Mouse (Mus musculus) layer of hippocampus, adult 2 months (tissue): ENCODE measurements at regions not wholly inside any gene's neighbourhood (a gene's known extent, or its start where the extent isn't known, plus 50 kb on each side); places are given as distances from the start of the nearest gene placed in this dataset.

Experiments
- DNase-seq, 2 experiments: peaks; one replicate each; pipeline ENCODE4 v3.0.0; 2022; ENCODE audit warnings: low spot score in 2 of 2
- H3K27ac ChIP-seq: fragments of 200-600 bp; 2 replicates; pipeline ENCODE4 v1.8.1; 2022
- H3K4me3 ChIP-seq: fragments of 200-600 bp; 2 replicates; pipeline ENCODE4 v1.8.1; 2022; ENCODE audit warnings: mild to moderate bottlenecking
- CTCF ChIP-seq: fragments of 200-600 bp; conservative IDR thresholded peaks from 2 replicates; pipeline ENCODE4 v1.8.1; 2022; ENCODE audit warnings: antibody characterized with exemption, mild to moderate bottlenecking, moderate library complexity

DNA sequence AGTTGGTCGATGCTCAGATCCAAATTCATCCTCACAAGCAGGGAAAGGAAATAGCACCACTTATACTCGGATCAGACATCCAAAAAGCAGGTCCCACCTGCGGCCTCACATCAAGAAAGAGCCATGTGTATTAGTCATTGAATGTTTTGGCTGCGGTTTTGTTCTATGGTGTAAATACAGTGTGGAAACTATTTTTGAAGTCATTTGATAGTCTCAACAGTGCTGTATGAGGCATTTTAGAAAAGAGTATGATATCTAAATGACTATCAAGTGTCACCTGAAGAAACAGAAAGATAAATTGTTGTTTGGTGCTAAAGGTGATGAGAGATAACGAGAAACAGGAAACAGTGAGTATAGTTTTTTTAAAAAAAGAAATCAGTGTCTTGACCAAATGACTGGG, 74.7 kb downstream of the Cep44 start:
- no peak for TF ChIP-seq CTCF
- H3K27ac ChIP-seq, result no peak overlapping the region
- H3K4me3 ChIP-seq, result no peak overlapping the region
- no peak for DNase-seq

- DNase-seq, result peak; percentile 47 to 65
- no peak overlapping the region for H3K4me3 ChIP-seq
- TF ChIP-seq CTCF, result no peak
- no peak overlapping the region for H3K27ac ChIP-seq
These were observed 75.7 kb downstream of the Cep44 start for GRCm38 (mm10) chr8:56475138-56475537.

- TF ChIP-seq CTCF, result no peak
- no peak for DNase-seq
- Histone ChIP-seq H3K4me3 (no peak overlapping the region), H3K27ac (no peak overlapping the region)
These were observed 76.5 kb downstream of the Cep44 start for GRCm38 (mm10) chr8:56474335-56474734.

DNA sequence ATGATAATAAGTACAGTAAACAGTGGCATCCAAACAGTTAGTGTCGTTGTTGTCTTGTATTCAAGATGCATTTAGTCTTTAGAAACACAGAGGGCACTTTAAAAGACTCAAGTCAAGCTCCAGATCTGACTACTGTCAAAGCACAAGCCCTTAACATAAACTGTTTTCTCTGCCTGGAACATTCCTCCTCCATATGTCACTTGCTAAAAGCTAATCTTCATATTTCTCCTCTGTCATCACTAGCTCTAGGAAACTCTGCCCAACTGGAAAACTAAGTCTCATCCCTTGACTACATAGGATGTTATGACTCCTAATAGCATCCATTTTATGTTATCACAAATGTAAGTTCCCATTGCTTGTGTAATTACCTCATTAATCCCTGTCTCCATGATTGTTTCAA, 85.8 kb downstream of the Cep44 start:
- H3K27ac ChIP-seq, result no peak overlapping the region
- no peak for TF ChIP-seq CTCF
- DNase-seq, result no peak
- no peak overlapping the region for H3K4me3 ChIP-seq

DNA sequence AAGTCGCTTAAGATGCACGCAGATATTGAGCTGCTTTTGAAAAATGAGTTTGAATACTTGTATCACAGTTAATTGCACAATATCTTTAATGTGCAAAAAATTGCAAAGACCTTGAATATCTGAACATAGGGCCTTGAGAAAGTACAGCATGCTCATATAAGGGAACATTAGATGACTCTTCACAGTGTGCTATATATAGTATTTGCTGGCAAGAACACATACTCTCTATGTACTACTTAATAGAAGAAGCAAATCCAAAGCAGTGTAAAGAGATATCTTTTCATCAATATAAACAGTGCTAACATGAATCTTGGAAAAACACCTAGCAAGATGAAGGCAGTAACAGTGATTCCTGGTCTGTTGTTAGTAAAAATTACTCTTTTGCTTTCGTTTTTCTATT, 99.9 kb downstream of the Cep44 start:
- TF ChIP-seq CTCF, result no peak
- DNase-seq, result no peak
- no peak overlapping the region for H3K27ac ChIP-seq
- H3K4me3 ChIP-seq, result no peak overlapping the region

GRCm38 (mm10) chr8:56443676-56444075, 107.2 kb downstream of the Cep44 start:
- Histone ChIP-seq H3K27ac (no peak overlapping the region), H3K4me3 (no peak overlapping the region)
- no peak for TF ChIP-seq CTCF
- DNase-seq, result no peak

GRCm38 (mm10) chr8:56439417-56439816, 111.4 kb downstream of the Cep44 start:
- H3K27ac ChIP-seq, result no peak overlapping the region
- TF ChIP-seq CTCF, result no peak
- no peak for DNase-seq
- no peak overlapping the region for H3K4me3 ChIP-seq

GRCm38 (mm10) chr8:56434826-56435225, 116.0 kb downstream of the Cep44 start:
- no peak overlapping the region for H3K27ac ChIP-seq
- TF ChIP-seq CTCF, result no peak

GRCm38 (mm10) chr8:56412026-56412425, 117.6 kb downstream of the Hpgd start:
- Histone ChIP-seq H3K4me3 (no peak overlapping the region), H3K27ac (no peak overlapping the region)
- no peak for TF ChIP-seq CTCF
- no peak for DNase-seq

More at GRCm38 (mm10) chr8:56434826-56435225, 116.0 kb downstream of the Cep44 start:
- H3K4me3 ChIP-seq, result no peak overlapping the region
- no peak for DNase-seq

- Histone ChIP-seq H3K27ac (no peak overlapping the region), H3K4me3 (no peak overlapping the region)
- no peak for TF ChIP-seq CTCF
- DNase-seq, result no peak
These were observed 116.0 kb downstream of the Hpgd start for GRCm38 (mm10) chr8:56410412-56410811.

- no peak overlapping the region for H3K27ac ChIP-seq
- no peak overlapping the region for H3K4me3 ChIP-seq
- no peak for TF ChIP-seq CTCF
- no peak for DNase-seq
These were observed 112.9 kb downstream of the Hpgd start for GRCm38 (mm10) chr8:56407267-56407666.

DNA sequence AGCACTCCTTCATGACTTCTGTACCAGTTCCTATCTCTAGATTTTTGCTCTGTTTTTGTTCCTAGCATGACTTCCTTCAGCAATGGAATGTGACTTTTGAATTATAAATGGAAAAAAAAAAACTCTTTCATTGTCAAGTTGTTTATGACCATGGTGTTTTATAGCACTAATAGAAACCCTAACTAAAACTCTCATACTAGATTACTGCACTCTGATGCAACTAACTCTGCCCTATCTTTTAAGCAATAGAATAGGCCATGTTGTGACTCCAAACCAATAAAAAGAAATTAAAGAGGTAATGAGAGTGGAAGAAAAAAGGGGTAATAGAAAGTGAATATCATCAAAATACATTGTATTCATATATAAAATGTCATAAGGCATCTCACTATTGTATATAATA, 111.9 kb downstream of the Hpgd start:
- Histone ChIP-seq H3K4me3 (no peak overlapping the region), H3K27ac (no peak overlapping the region)
- TF ChIP-seq CTCF, result no peak
- no peak for DNase-seq

- Histone ChIP-seq H3K4me3 (no peak overlapping the region), H3K27ac (no peak overlapping the region)
- no peak for TF ChIP-seq CTCF
- no peak for DNase-seq
These were observed 103.2 kb downstream of the Hpgd start for GRCm38 (mm10) chr8:56397611-56398010.

DNA sequence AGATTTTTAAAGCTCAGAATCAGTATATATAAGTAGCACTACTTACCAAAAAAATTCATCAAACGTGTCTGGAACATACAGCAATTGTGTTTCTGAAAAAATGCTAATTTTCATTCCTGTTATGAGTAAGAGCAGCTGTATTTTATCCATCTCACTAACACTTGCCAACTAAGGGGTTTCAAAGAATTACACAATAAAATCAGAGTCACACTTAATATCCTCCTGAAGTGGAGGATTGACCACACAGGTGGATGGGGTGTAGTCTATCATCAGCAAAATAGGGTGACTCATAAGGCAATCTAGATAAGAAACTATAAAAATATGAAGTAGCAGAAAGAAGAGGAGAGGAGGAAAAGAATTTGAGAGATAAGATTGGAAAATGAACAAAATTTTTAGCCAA, 102.0 kb downstream of the Hpgd start:
- no peak overlapping the region for H3K27ac ChIP-seq
- no peak for TF ChIP-seq CTCF
- DNase-seq, result no peak
- H3K4me3 ChIP-seq, result no peak overlapping the region

DNA sequence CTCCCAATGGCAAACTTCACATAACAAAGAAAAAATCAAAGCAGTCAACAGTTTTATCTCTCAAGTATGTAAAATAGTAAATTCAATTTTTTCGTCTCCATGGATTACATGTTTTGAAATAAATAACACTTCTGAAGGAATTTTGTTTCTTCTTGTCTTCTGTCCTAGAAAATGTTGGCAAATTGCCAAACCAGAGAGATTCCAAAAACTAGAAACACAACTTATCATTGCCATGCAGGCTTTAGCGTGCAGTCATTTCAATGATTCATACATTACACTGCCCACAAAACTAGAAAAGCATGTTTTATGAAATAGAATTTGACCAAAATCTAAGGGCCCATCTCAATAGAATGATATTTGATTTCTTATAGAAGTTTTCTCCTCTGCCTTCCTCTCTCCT, 98.2 kb downstream of the Hpgd start:
- Histone ChIP-seq H3K4me3 (no peak overlapping the region), H3K27ac (no peak overlapping the region)
- no peak for TF ChIP-seq CTCF
- DNase-seq, result no peak
